Mouse (Mus musculus) adrenal gland (tissue): ENCODE results near the gene Hist1h2bl.
"Not testable (repeated sequence)": the region's sequence is repeated elsewhere in the genome, so short reads cannot be mapped to it uniquely, and the experiment has no call there.

Source experiments
- intact Hi-C: fragments of 180-260 bp; cut with DNase I; formaldehyde crosslinking; loops from one replicate; pipeline ENCODE4 v1.15.1; 2025
- long read RNA-seq, 2 experiments: library from polyadenylated mRNA; unstranded; transcript quantifications; one replicate each; pipeline ENCODE4 v2.0.0; 2020; ENCODE audit warnings: borderline replicate concordance in 1 of 2; ENCODE audit not compliant: insufficient replicate concordance in 1 of 2

Gene Hist1h2bl
- long read RNA-seq, experiment 1 = 0 reads
- long read RNA-seq, experiment 2 = 0 reads

DNA sequence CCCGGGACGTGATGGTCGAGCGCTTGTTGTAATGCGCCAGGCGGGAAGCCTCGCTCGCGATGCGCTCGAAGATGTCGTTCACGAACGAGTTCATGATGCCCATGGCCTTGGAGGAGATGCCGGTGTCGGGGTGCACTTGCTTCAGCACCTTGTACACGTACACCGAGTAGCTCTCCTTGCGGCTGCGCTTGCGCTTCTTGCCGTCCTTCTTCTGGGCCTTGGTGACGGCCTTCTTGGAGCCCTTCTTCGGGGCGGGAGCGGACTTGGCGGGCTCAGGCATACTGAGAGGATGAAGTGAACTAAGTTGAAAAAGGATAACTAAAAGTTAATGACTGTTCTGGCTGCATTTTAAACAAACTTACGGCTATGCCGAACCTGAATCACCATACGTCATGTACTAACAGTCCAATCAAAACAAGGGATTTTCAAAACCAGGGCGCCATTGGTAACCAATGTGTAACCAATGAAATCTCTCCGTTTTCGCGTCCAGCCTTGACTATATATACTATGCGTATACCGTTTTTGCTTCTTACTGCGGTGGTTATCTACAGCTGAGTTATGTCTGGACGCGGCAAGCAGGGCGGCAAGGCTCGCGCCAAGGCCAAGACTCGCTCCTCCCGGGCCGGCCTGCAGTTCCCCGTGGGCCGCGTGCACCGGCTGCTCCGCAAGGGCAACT is at the start of gene Hist1h2bl, which contains the start of gene Hist1h2ai:
Gene Hist1h2bl, minus strand, starts transcription at position 280 of the 676 bp plus-strand sequence.
Gene Hist1h2ai, plus strand, starts transcription at position 559 of the 676 bp plus-strand sequence.
- intact Hi-C loops = loop anchor here (10.0 kb wide), 1 partner anchor 1719 kb away; no protein-coding TSS in a partner anchor

DNA sequence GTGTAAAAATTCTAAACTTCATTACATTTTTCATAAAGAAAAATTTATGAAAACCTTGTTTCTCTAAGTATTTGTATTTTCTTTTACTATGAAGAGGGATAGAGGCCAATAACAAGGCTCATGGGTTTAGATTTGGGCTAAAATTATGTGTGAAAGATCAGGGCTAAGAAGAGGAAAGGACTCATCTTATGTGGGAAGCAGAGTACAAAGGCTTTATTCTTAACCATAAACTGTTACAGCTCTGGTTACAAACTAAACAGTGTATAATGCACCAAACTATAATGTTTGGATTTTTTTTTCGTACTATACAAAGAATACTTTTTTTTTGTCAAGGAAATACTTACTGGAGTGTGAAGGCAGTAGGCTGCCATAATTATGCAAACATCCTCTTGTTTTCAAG is 39.8 kb upstream of the Hist1h2bl start:
- intact Hi-C loops = no loop called here

GRCm38 (mm10) chr13:21754294-21755001 is 38.5 kb upstream of the Hist1h2bl start:
- intact Hi-C loops = not testable (repeated sequence)

DNA sequence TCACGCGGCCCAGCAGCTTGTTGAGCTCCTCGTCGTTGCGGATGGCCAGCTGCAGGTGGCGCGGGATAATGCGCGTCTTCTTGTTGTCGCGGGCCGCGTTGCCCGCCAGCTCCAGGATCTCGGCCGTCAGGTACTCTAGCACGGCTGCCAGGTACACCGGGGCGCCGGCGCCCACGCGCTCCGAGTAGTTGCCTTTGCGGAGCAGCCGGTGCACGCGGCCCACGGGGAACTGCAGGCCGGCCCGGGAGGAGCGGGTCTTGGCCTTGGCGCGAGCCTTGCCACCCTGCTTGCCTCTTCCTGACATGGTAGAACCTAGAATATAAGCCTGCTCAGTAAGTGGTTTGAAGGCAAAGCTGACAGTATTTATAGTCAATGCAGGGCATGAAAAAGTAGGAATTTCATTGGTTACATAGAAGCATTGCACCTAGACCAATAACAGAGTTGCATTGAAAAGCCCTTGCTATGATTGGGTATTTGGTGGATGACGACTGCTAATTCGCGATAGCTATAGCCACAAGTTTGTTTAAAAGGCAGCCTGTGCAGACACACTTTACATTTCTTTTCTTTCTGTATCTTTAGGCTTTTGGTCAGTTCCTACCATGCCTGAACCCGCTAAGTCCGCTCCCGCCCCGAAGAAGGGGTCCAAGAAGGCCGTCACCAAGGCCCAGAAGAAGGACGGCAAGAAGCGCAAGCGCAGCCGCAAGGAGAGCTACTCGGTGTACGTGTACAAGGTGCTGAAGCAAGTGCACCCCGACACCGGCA is 37.8 kb upstream of the Hist1h2bl start, which contains the start of the genes Hist1h2ak and Hist1h2bn:
Gene Hist1h2ak, minus strand, starts transcription at position 304 of the 762 bp plus-strand sequence.
Gene Hist1h2bn, plus strand, starts transcription at position 600 of the 762 bp plus-strand sequence.
- intact Hi-C loops = not testable (repeated sequence)

- intact Hi-C loops = no loop called here
These were observed 37.1 kb upstream of the Hist1h2bl start for GRCm38 (mm10) chr13:21753051-21753523.

- intact Hi-C loops = no loop called here
These were observed 36.4 kb upstream of the Hist1h2bl start for GRCm38 (mm10) chr13:21752356-21752755.

- intact Hi-C loops = no loop called here
These were observed 35.9 kb upstream of the Hist1h2bl start for GRCm38 (mm10) chr13:21751827-21752226.

GRCm38 (mm10) chr13:21751417-21751816 is 35.5 kb upstream of the Hist1h2bl start:
- intact Hi-C loops = no loop called here

DNA sequence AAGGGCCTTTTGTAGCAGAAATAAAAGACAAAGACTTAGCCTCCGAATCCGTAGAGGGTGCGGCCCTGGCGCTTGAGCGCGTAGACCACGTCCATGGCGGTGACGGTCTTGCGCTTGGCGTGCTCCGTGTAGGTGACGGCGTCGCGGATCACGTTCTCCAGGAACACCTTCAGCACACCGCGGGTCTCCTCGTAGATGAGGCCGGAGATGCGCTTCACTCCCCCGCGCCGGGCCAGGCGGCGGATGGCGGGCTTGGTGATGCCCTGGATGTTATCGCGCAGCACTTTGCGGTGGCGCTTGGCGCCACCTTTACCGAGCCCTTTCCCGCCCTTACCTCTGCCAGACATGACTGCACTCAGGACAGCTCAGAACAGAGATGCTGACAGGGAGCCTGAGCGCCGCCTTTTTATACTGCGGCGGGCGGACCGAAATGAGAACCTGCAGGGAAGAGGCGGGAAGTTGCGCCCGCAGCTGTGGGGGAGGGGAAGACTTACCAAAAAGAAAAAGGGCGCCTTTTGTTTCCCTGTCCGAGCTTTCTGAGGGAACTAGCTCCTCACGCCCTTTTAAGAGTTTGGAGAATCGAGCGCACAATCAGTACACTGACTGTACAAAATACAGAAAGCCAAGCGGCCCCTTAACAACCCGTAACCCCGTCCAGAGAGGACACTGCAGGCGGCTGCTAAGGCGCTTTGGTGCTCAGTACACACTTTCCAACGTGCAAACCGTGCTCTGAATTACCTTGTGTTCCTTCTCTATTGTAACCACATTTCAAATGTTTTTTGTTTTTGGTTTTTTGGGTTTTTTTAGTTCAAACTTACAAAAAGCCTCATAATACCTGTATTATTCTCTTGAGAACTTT is 34.4 kb upstream of the Hist1h2bl start, which contains the start of gene Hist1h4k:
Gene Hist1h4k, minus strand, starts transcription at position 347 of the 859 bp plus-strand sequence.
- intact Hi-C loops = not testable (repeated sequence)

- intact Hi-C loops = no loop called here
These were observed 33.6 kb upstream of the Hist1h2bl start for GRCm38 (mm10) chr13:21749387-21750158.

DNA sequence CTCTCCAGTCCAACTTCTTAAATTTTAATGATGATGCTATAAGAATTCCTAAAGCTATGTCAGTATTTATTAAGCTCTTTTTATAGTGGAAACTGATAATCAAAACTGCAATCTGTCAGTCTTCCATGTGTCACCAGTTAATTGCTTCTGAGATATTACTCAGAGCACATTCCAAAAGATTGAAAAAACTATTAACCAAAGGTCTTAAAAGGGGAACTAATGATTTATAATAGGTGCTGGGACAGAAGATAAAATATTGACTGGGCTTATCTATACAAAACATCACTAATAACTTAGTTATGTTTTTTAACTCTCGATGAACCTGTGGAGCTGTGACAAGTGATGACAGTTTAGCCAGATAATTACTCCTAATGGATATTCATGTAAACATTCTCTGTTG is 29.1 kb upstream of the Hist1h2bl start:
- intact Hi-C loops = no loop called here

DNA sequence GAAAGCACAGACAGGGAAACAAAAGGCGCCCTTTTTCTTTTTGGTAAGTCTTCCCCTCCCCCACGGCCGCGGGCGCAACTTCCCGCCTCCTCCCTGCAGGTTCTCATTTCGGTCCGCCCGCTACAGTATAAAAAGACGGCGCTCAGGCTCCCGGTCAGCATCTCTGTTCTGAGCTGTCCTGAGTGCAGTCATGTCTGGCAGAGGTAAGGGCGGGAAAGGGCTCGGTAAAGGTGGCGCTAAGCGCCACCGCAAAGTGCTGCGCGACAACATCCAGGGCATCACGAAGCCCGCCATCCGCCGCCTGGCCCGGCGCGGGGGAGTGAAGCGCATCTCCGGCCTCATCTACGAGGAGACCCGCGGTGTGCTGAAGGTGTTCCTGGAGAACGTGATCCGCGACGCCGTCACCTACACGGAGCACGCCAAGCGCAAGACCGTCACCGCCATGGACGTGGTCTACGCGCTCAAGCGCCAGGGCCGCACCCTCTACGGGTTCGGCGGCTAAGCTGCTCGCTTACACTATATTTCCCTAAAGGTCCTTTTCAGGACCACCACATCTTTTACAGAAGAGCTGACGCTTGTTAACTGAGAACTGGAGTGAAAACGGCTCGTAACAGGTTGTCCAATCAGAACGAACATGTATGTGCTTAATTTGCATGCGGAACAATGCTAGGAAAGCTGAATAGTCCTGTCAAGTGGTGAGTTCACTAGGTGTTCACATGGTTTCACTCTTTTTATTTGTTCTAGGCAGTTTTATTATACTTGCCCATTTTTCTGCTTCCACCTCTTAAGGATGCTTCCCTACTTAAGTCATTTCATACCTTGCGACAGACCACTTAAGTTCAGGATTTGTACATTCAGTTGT is 19.2 kb upstream of the Hist1h2bl start, which contains the start of gene Hist1h4j:
Gene Hist1h4j, plus strand, starts transcription at position 159 of the 862 bp plus-strand sequence.
- intact Hi-C loops = not testable (repeated sequence)

- intact Hi-C loops = no loop called here
These were observed 18.3 kb upstream of the Hist1h2bl start for GRCm38 (mm10) chr13:21734010-21734905.

GRCm38 (mm10) chr13:21733466-21733865 is 17.5 kb upstream of the Hist1h2bl start:
- intact Hi-C loops = no loop called here

GRCm38 (mm10) chr13:21729544-21729943 is 13.6 kb upstream of the Hist1h2bl start:
- intact Hi-C loops = no loop called here

- intact Hi-C loops = no loop called here
These were observed 12.1 kb upstream of the Hist1h2bl start for GRCm38 (mm10) chr13:21727948-21728572.
